Mouse (Mus musculus): ENCODE measurements around the gene Foxl1. TPM values are rescaled to one million over a fixed set of nuclear protein-coding genes. Genes with fewer than 3 reads are reported as not detected.

Foxl1 gene
- total and polyA plus RNA-seq, 3 experiments, result 0.04 TPM; not detected in 2

DNA sequence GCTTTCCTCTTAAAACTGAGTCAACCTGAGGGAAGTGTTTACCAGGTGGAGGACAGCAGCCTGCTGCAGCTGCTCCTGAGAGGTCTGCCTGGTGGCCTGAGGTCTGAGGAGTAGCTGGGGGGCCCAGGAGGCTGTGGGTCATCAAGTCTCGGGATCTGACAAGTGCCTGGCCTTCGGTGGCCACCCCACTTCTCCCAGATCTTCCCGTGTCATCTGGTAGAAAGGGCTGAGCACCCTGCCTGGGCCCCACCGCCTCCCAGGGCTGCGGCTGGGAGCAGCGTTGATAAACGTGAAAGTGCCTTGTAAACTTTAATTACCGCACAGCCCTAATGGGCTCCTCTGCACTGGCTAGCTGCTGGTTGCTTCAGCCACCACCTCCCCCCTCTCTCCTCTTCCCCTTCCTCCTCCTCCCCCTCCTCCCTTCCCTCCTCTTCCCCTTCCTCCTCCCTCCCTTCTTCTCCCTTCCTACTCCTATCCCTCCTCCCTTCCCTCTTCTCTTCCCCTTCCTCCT lies 20.9 kb downstream of the Foxl1 start:
- Histone ChIP-seq H3K9me3 (replicated peaks; ENCODE audit: low read length) (peaks cover 10% of the 10 kb centered on the region), H3K4me1 (ENCODE audit: control insufficient read depth in 1 of 2, insufficient read depth in 2 of 2) (peaks cover 3 to 4% of the 10 kb centered on the region in 2 experiments; a peak in 2 of 4 replicates), H3K79me2 (replicated peaks; ENCODE audit: control insufficient read depth, extremely low read depth, insufficient read depth, poor library complexity, severe bottlenecking) (no peaks in the 10 kb centered on the region), H3K4me2 (ENCODE audit: insufficient read depth, low read depth, poor library complexity, severe bottlenecking) (no peak overlapping the region), H3K27me3 (replicated peaks) (peaks cover 72% of the 10 kb centered on the region), H3K27ac (ENCODE audit: insufficient read depth, low read depth) (no peak overlapping the region), H3K4me3 (replicated peaks in 1 of 3; ENCODE audit: low read depth in 2 of 3, low read length in 2 of 3, poor library complexity in 1 of 3) (no peak overlapping the region), H3K9ac (ENCODE audit: insufficient read depth, low read depth) (no peak overlapping the region), H3K36me3 (replicated peaks in 1 of 2; ENCODE audit: control insufficient read depth in 1 of 2, insufficient read depth in 1 of 2, low read length in 1 of 2) (no peaks in the 10 kb centered on the region)
- in situ Hi-C loops (cut with MboI; ENCODE audit: low pct_ligation_motif_present, low pct_unique_long_range_greater_than_20kb, low sequenced_read_pairs), result no loop called here
- dilution Hi-C loops (cut with MboI; ENCODE audit: extremely low pct_ligation_motif_present, extremely low pct_unique_long_range_greater_than_20kb, low sequenced_read_pairs), result no loop called here
- TF ChIP-seq SIN3A (IDR thresholded peaks at IDR 0.05; ENCODE audit: low read length) (no peak), MXI1 (IDR thresholded peaks at IDR 0.05; ENCODE audit: low read depth, low read length) (no peak), GABPA (IDR thresholded peaks at IDR 0.05; ENCODE audit: insufficient replicate concordance, low read depth, low read length) (no peak), KAT2A (IDR thresholded peaks at IDR 0.05; ENCODE audit: insufficient replicate concordance, low read length) (no peak), EP300 (IDR thresholded peaks at IDR 0.05; ENCODE audit: low read length) (no peak), SMC3 (IDR thresholded peaks at IDR 0.05; ENCODE audit: low read depth, low read length) (no peak), MEF2A (IDR thresholded peaks at IDR 0.05; ENCODE audit: borderline replicate concordance, low read depth, low read length) (no peak), E2F4 (IDR thresholded peaks at IDR 0.05; ENCODE audit: insufficient replicate concordance, low read depth, low read length) (no peak), ZMIZ1 (IDR thresholded peaks at IDR 0.05; ENCODE audit: low read depth, low read length) (no peak), ZKSCAN1 (IDR thresholded peaks at IDR 0.05; ENCODE audit: borderline replicate concordance, low read depth, low read length) (no peak), MAZ (IDR thresholded peaks at IDR 0.05; ENCODE audit: low read depth, low read length) (no peak), NELFE (IDR thresholded peaks at IDR 0.05; ENCODE audit: low read depth, low read length) (no peak)
- DNase-seq (ENCODE audit: extremely low read depth), result no peak

- H3K4me3 ChIP-seq (replicated peaks in 1 of 3; ENCODE audit: low read depth in 2 of 3, low read length in 2 of 3, poor library complexity in 1 of 3), result no peak overlapping the region
- H3K79me2 ChIP-seq (replicated peaks; ENCODE audit: control insufficient read depth, extremely low read depth, insufficient read depth, poor library complexity, severe bottlenecking), result no peaks in the 10 kb centered on the region
- H3K4me1 ChIP-seq (ENCODE audit: control insufficient read depth in 1 of 2, insufficient read depth in 2 of 2), result no peaks in the 10 kb centered on the region
- in situ Hi-C loops (cut with MboI; ENCODE audit: low pct_ligation_motif_present, low pct_unique_long_range_greater_than_20kb, low sequenced_read_pairs) (no loop called here), dilution Hi-C loops (cut with MboI; ENCODE audit: extremely low pct_ligation_motif_present, extremely low pct_unique_long_range_greater_than_20kb, low sequenced_read_pairs) (no loop called here)
- no peak for TF ChIP-seq NRF1 (IDR thresholded peaks at IDR 0.05; ENCODE audit: low read depth, low read length)
- TF ChIP-seq ETS1 (conservative IDR thresholded peaks at IDR 0.05; ENCODE audit: low read depth, low read length), result no peak
- no peak for TF ChIP-seq MAFK (IDR thresholded peaks at IDR 0.05; ENCODE audit: insufficient replicate concordance, low read length)
- no peak for TF ChIP-seq CHD1 (IDR thresholded peaks at IDR 0.05; ENCODE audit: low read depth, low read length)
- no peak for TF ChIP-seq MEF2A (IDR thresholded peaks at IDR 0.05; ENCODE audit: borderline replicate concordance, low read depth, low read length)
- no peak for TF ChIP-seq BHLHE40 (IDR thresholded peaks at IDR 0.05; ENCODE audit: low read depth, low read length)
- TF ChIP-seq IRF4 (IDR thresholded peaks at IDR 0.05; ENCODE audit: low read depth, low read length), result no peak
- no peak for TF ChIP-seq USF2 (conservative IDR thresholded peaks at IDR 0.05; ENCODE audit: low read depth, low read length)
- no peak for TF ChIP-seq MAZ (IDR thresholded peaks at IDR 0.05; ENCODE audit: low read depth, low read length)
- no peak for TF ChIP-seq ZMIZ1 (IDR thresholded peaks at IDR 0.05; ENCODE audit: low read depth, low read length)
- TF ChIP-seq POLR2AphosphoS2 (IDR thresholded peaks at IDR 0.05; ENCODE audit: low read depth, low read length), result no peak
- no peak for TF ChIP-seq USF1 (IDR thresholded peaks at IDR 0.05; ENCODE audit: low read depth, low read length)
- no peak for TF ChIP-seq PAX5 (IDR thresholded peaks at IDR 0.05; ENCODE audit: low read length)
- TF ChIP-seq CHD2 (IDR thresholded peaks at IDR 0.05; ENCODE audit: low read length), result no peak
- TF ChIP-seq SMC3 (IDR thresholded peaks at IDR 0.05; ENCODE audit: low read depth, low read length), result no peak
- TF ChIP-seq MXI1 (IDR thresholded peaks at IDR 0.05; ENCODE audit: low read depth, low read length), result no peak
- no peak overlapping the region for H3K27ac ChIP-seq (ENCODE audit: insufficient read depth, low read depth)
- peaks cover 83% of the 10 kb centered on the region for H3K27me3 ChIP-seq (replicated peaks)
- no peak overlapping the region for H3K9ac ChIP-seq (ENCODE audit: insufficient read depth, low read depth)
- H3K36me3 ChIP-seq (replicated peaks in 1 of 2; ENCODE audit: control insufficient read depth in 1 of 2, insufficient read depth in 1 of 2, low read length in 1 of 2), result no peaks in the 10 kb centered on the region
- peaks cover 10% of the 10 kb centered on the region for H3K9me3 ChIP-seq (replicated peaks; ENCODE audit: low read length)
- no peak for DNase-seq (ENCODE audit: extremely low read depth)
- H3K4me2 ChIP-seq (ENCODE audit: insufficient read depth, low read depth, poor library complexity, severe bottlenecking), result no peak overlapping the region
Observed at GRCm38 (mm10) chr8:121152394-121152793, 24.7 kb downstream of the Foxl1 start.

Measured in CH12.LX (cell line).